Mouse (Mus musculus): ENCODE measurements around the gene Kdelc2. TPM values are rescaled to one million over a fixed set of nuclear protein-coding genes. Genes with fewer than 3 reads are reported as not detected.
A peak's percentile ranks its signal among the peaks of the same experiment; 100 is the strongest.

Gene Kdelc2
- polyA plus RNA-seq, 1 experiment from 2014 or later: 25.3 TPM

DNA sequence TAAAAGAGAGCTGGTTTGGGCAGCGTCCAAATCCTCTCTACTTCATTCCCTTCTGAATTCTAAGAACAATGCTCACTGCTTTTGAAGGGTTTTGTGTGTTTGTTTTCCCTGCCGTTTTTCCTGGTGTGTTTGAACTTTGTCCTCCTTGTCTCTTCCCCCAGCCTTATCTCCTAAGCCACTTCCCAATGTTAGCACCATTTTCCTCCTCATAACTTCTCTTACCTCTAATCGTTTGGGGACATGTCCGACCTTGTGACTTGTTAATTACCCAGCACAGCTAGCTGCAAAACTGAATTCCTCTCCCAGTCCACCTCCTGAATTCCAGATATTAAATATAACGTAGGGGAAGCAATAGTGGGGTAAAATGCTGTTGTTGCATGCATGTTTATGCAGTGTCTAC lies 6.2 kb upstream of the Kdelc2 start:
- WGBS: 62% methylated on average over 5 of the region's 5 CpGs
- Histone ChIP-seq H3K36me3 (ENCODE audit: control insufficient read depth, insufficient read depth, low read length) (no peaks in the 10 kb centered on the region), H3K4me3 (ENCODE audit: low read length) (no peak overlapping the region), H3K4me1 (ENCODE audit: control insufficient read depth, insufficient read depth, low read length) (no peaks in the 10 kb centered on the region), H3K9me3 (ENCODE audit: control insufficient read depth, low read length) (no peaks in the 10 kb centered on the region), H3K9ac (ENCODE audit: low read depth, low read length) (no peak overlapping the region), H3K27ac (ENCODE audit: low read depth, low read length) (no peak overlapping the region), H3K27me3 (ENCODE audit: control insufficient read depth, insufficient read depth, low read length) (no peaks in the 10 kb centered on the region; the same call in 1 of the 2 replicates), H3K4me2 (replicated peaks; ENCODE audit: low read depth, low read length) (no peak overlapping the region)
- ATAC-seq (ENCODE audit: low FRiP score, low TSS enrichment): no peak

DNA sequence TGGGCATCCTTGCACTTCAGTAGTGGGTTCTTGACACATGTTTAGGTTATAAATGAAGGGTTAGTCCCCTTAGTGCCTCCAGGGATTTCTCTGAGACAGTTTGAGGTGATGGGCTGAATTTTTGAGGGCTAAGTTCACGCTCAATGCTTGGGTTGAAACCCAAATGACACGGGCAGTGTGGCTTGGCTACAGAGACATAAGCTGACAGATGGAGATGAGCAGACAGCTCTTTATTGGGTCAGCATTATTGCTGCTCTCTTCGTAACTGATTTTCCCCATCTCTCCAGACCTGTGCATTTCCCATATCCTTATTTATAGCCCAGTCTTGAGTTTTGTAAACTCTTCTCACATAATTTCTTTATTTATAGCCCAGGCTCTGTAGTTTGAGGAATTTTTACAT lies 5.7 kb upstream of the Kdelc2 start:
- no peak for ATAC-seq (ENCODE audit: low FRiP score, low TSS enrichment)
- Histone ChIP-seq H3K27ac (ENCODE audit: low read depth, low read length) (no peak overlapping the region), H3K4me2 (replicated peaks; ENCODE audit: low read depth, low read length) (no peak overlapping the region), H3K36me3 (ENCODE audit: control insufficient read depth, insufficient read depth, low read length) (no peaks in the 10 kb centered on the region), H3K4me1 (ENCODE audit: control insufficient read depth, insufficient read depth, low read length) (no peaks in the 10 kb centered on the region), H3K4me3 (ENCODE audit: low read length) (no peak overlapping the region), H3K9ac (ENCODE audit: low read depth, low read length) (no peak overlapping the region), H3K27me3 (ENCODE audit: control insufficient read depth, insufficient read depth, low read length) (no peaks in the 10 kb centered on the region; the same call in 1 of the 2 replicates), H3K9me3 (ENCODE audit: control insufficient read depth, low read length) (no peaks in the 10 kb centered on the region)
- WGBS: 85% methylated on average over 3 of the region's 3 CpGs

DNA sequence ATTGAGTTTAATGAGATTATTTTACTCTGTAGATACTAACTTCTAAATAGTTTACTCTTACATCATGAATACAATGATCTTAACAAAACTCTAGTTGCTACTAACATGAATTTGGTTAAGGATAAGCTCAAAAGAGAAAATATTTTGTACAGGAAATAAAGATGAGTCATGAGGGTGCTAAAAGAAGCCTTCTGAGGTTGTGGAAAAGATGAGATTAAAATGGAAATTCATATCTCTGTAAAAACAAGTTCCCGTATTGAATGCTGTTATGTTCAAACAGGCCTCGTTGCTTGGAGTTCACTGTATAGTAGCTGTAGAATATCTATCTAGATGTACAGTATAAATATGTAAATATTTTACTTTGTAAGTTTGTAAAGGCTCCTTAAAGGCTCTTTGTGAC lies 3.2 kb upstream of the Kdelc2 start:
- no peak overlapping the region for H3K4me3 ChIP-seq (ENCODE audit: low read length)
- peaks cover 3% of the 10 kb centered on the region for H3K4me1 ChIP-seq (ENCODE audit: control insufficient read depth, insufficient read depth, low read length)
- no peak for ATAC-seq (ENCODE audit: low FRiP score, low TSS enrichment)
- no peak overlapping the region for H3K27ac ChIP-seq (ENCODE audit: low read depth, low read length)
- H3K27me3 ChIP-seq (ENCODE audit: control insufficient read depth, insufficient read depth, low read length): no peaks in the 10 kb centered on the region; the same call in 1 of the 2 replicates
- H3K9me3 ChIP-seq (ENCODE audit: control insufficient read depth, low read length): no peaks in the 10 kb centered on the region
- H3K9ac ChIP-seq (ENCODE audit: low read depth, low read length): no peak overlapping the region
- H3K36me3 ChIP-seq (ENCODE audit: control insufficient read depth, insufficient read depth, low read length): no peaks in the 10 kb centered on the region
- H3K4me2 ChIP-seq (replicated peaks; ENCODE audit: low read depth, low read length): no peak overlapping the region
- 85% methylated on average over 2 of the region's 2 CpGs for WGBS

DNA sequence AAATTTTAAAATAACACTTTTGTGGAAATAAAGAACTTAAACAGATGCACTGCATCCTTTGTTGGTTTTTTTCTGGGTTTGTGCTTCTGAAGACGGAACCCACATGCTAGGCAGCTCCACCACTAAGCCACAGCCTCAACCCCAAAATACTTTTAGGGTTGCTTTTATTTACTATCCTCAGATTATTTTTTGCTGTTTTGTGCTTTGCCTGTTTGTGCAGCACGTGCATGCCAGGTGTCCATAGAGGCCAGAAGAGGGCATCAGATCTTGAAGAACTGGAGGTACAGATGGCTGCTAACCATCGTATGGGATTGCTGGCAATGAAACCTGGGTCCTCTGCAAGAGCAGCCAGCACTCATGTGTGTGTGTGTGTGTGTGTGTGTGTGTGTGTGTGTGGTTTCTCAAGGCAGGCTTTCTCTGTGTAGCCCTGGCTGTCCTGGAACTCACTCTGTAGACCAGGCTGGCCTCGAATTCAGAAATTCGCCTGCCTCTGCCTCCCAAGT lies 2.7 kb upstream of the Kdelc2 start:
- Histone ChIP-seq H3K36me3 (ENCODE audit: control insufficient read depth, insufficient read depth, low read length) (no peaks in the 10 kb centered on the region), H3K9me3 (ENCODE audit: control insufficient read depth, low read length) (no peaks in the 10 kb centered on the region), H3K4me1 (ENCODE audit: control insufficient read depth, insufficient read depth, low read length) (peaks cover 3% of the 10 kb centered on the region), H3K4me2 (replicated peaks; ENCODE audit: low read depth, low read length) (no peak overlapping the region), H3K4me3 (ENCODE audit: low read length) (no peak overlapping the region), H3K27ac (ENCODE audit: low read depth, low read length) (no peak overlapping the region), H3K27me3 (ENCODE audit: control insufficient read depth, insufficient read depth, low read length) (no peaks in the 10 kb centered on the region; the same call in 1 of the 2 replicates), H3K9ac (ENCODE audit: low read depth, low read length) (no peak overlapping the region)
- ATAC-seq (ENCODE audit: low FRiP score, low TSS enrichment): no peak
- 77% methylated on average over 5 of the region's 5 CpGs for WGBS

DNA sequence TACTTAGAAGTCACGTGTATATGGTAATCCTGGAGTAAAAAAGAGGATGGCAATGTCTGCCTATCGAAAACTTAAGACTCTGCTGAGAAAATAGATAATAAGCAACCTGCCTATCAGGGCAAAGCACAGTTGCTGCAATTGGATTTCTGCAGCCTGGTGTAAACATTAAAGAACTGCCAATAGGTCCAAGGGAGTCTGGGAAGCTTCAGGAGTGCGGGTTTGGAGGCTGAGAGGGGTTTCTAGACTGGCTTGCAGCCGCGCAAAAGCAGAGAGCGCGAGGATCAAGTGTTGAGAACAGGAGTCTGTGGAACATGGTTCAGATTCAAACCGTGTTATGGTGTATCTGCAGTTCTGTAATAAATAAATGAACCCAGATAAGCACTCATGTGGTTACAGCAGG lies 1.0 kb downstream of the Kdelc2 start:
- WGBS: 5% methylated on average over 8 of the region's 8 CpGs
- ATAC-seq (ENCODE audit: low FRiP score, low TSS enrichment): no peak

DNA sequence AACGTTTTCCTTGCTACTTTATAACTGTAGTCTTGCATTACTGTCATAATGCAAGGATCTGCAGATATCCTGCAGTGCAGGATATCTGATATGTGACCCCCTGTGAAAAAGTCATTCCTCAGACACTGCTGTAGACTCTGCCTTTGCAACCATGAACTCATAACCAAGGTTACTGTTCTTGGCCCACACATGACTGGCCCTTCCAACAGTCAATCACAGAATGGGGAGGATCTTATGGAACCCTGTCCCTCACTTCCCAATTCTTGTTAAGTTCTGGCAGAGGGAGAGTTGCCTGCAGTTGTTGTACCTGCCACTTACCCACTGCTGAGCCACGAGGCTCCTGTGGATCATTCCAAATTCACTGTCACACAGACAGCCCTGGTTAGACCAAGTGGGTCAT lies 3.6 kb downstream of the Kdelc2 start:
- 73% methylated on average over 2 of the region's 2 CpGs for WGBS
- H3K36me3 ChIP-seq (ENCODE audit: control insufficient read depth, insufficient read depth, low read length): peaks cover 9% of the 10 kb centered on the region; the same call in 1 of the 2 replicates
- no peak overlapping the region for H3K9ac ChIP-seq (ENCODE audit: low read depth, low read length)
- no peak overlapping the region for H3K4me3 ChIP-seq (ENCODE audit: low read length)
- ATAC-seq (ENCODE audit: low FRiP score, low TSS enrichment): no peak
- H3K4me2 ChIP-seq (replicated peaks; ENCODE audit: low read depth, low read length): no peak overlapping the region
- H3K4me1 ChIP-seq (ENCODE audit: control insufficient read depth, insufficient read depth, low read length): peaks cover 3% of the 10 kb centered on the region
- H3K9me3 ChIP-seq (ENCODE audit: control insufficient read depth, low read length): no peaks in the 10 kb centered on the region
- H3K27me3 ChIP-seq (ENCODE audit: control insufficient read depth, insufficient read depth, low read length): no peaks in the 10 kb centered on the region
- H3K27ac ChIP-seq (ENCODE audit: low read depth, low read length): no peak overlapping the region

More for the DNA sequence above, 1.0 kb downstream of the Kdelc2 start:
- Histone ChIP-seq H3K4me1 (ENCODE audit: control insufficient read depth, insufficient read depth, low read length) (peaks cover 3% of the 10 kb centered on the region), H3K36me3 (ENCODE audit: control insufficient read depth, insufficient read depth, low read length) (no peaks in the 10 kb centered on the region; the same call in 1 of the 2 replicates), H3K27me3 (ENCODE audit: control insufficient read depth, insufficient read depth, low read length) (no peaks in the 10 kb centered on the region), H3K4me2 (replicated peaks; ENCODE audit: low read depth, low read length) (peak overlapping the region; percentile 86), H3K4me3 (ENCODE audit: low read length) (peak overlapping the region; percentile 76), H3K9me3 (ENCODE audit: control insufficient read depth, low read length) (no peaks in the 10 kb centered on the region), H3K9ac (ENCODE audit: low read depth, low read length) (peak overlapping the region; percentile 94; the same call in 1 of the 2 replicates), H3K27ac (ENCODE audit: low read depth, low read length) (peak overlapping the region; percentile 98)

DNA sequence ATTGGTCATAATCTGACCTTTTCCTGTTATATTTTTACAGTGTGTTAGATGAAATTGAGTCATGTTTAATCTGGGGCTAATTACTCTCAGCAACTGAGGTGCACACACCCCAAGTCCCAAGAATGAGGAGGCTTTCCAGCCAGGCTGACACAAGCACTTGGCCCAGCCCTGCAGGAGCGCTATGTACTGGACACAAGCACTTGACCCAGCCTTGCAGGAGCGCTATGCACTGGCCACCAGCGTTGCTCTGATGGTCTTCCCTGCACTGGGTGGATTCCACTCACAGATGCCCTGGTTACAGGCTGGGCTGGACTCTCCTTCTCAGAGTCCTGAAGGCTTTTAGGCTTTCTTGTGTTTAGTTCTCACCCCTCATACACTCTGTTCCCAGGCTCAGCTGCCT lies 5.3 kb downstream of the Kdelc2 start:
- H3K9me3 ChIP-seq (ENCODE audit: control insufficient read depth, low read length): no peaks in the 10 kb centered on the region
- WGBS: 88% methylated on average over 3 of the region's 3 CpGs
- no peak for ATAC-seq (ENCODE audit: low FRiP score, low TSS enrichment)
- H3K4me2 ChIP-seq (replicated peaks; ENCODE audit: low read depth, low read length): no peak overlapping the region
- no peak overlapping the region for H3K4me3 ChIP-seq (ENCODE audit: low read length)
- no peak overlapping the region for H3K27ac ChIP-seq (ENCODE audit: low read depth, low read length)
- peaks cover 9% of the 10 kb centered on the region for H3K36me3 ChIP-seq (ENCODE audit: control insufficient read depth, insufficient read depth, low read length)
- peaks cover 3% of the 10 kb centered on the region for H3K4me1 ChIP-seq (ENCODE audit: control insufficient read depth, insufficient read depth, low read length)
- H3K9ac ChIP-seq (ENCODE audit: low read depth, low read length): no peak overlapping the region
- no peaks in the 10 kb centered on the region for H3K27me3 ChIP-seq (ENCODE audit: control insufficient read depth, insufficient read depth, low read length)

DNA sequence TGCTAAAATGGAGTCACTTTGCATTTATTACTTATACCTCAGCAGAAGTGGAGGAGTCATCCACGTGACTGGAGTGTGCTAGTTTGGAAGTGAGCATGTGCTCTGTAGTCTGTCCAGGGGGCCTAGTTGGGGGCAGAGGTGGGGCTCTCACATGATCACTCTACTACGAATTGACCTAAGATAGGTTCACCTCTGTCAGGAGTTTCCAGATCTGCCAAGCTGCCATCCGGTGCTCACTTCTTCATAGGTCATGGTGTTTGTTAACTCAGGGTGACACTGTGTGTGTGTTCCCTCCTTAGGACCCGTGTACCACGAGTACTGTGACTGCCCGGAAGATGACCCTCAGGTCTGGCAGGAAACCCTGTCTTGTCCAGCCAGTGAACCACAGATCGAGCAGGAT lies 6.3 kb downstream of the Kdelc2 start:
- H3K27me3 ChIP-seq (ENCODE audit: control insufficient read depth, insufficient read depth, low read length): no peaks in the 10 kb centered on the region
- no peak overlapping the region for H3K4me2 ChIP-seq (replicated peaks; ENCODE audit: low read depth, low read length)
- H3K4me1 ChIP-seq (ENCODE audit: control insufficient read depth, insufficient read depth, low read length): peaks cover 2% of the 10 kb centered on the region
- ATAC-seq (ENCODE audit: low FRiP score, low TSS enrichment): no peak
- no peaks in the 10 kb centered on the region for H3K9me3 ChIP-seq (ENCODE audit: control insufficient read depth, low read length)
- WGBS: 75% methylated on average over 7 of the region's 7 CpGs
- H3K4me3 ChIP-seq (ENCODE audit: low read length): no peak overlapping the region
- H3K36me3 ChIP-seq (ENCODE audit: control insufficient read depth, insufficient read depth, low read length): peaks cover 9% of the 10 kb centered on the region
- H3K9ac ChIP-seq (ENCODE audit: low read depth, low read length): no peak overlapping the region
- no peak overlapping the region for H3K27ac ChIP-seq (ENCODE audit: low read depth, low read length)

DNA sequence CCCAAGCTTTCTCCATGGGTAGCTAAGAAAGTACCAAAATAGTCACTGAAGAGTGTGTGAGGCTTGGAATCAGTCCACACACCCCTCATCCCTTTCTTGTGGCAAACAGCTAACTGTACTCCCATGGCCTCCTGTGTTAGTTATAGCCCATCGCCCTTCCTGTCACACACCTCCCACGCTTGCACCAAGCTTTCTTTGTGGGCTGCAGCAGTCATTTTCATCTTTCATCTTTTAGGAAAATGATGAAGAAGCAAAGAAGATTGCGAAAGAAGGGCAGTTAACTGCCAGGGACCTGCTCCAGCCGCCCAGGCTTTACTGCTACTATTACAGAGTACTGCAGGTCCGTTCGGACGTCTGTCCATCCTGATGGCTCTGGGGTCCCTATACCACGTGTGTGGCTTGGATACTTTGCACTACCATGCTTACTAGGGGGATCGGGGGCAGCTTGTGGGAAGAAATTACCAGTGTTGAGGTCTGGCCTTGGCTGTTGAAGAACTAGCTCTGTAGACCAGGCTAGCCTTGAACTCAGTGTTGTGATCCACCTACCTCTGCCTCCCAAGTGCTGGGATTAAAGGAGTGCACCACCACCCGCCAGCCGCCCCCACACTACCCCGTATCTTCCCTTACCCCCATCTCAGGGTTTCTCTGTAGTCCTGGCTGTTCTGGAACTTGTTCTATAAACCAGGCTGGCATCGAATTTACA lies 14.0 kb downstream of the Kdelc2 start:
- Histone ChIP-seq H3K9ac (ENCODE audit: low read depth, low read length) (no peak overlapping the region), H3K9me3 (ENCODE audit: control insufficient read depth, low read length) (no peaks in the 10 kb centered on the region), H3K36me3 (ENCODE audit: control insufficient read depth, insufficient read depth, low read length) (no peaks in the 10 kb centered on the region; the same call in none of the 2 replicates), H3K4me2 (replicated peaks; ENCODE audit: low read depth, low read length) (no peak overlapping the region), H3K27me3 (ENCODE audit: control insufficient read depth, insufficient read depth, low read length) (no peaks in the 10 kb centered on the region), H3K4me3 (ENCODE audit: low read length) (no peak overlapping the region), H3K4me1 (ENCODE audit: control insufficient read depth, insufficient read depth, low read length) (peaks cover 11% of the 10 kb centered on the region), H3K27ac (ENCODE audit: low read depth, low read length) (no peak overlapping the region)
- ATAC-seq (ENCODE audit: low FRiP score, low TSS enrichment): no peak
- 77% methylated on average over 13 of the region's 13 CpGs for WGBS

Measured in kidney, embryonic 14.5 days (tissue).